Mouse (Mus musculus) heart, adult 10 weeks (tissue): Measurements from ENCODE around the gene 2310057J18Rik. TPM values are rescaled to one million over a fixed set of nuclear protein-coding genes. Genes with fewer than 3 reads are reported as not detected.

Experiments
- polyA plus RNA-seq: library from polyadenylated mRNA; stranded (reverse); fragments of 350-450 nt; fragmentation: Illumina TruSeq; extraction: RNeasy Lipid Tissue Mini Kit (QIAGEN cat#74804); gene quantifications from one replicate; pipeline ENCODE4 v1.2.3, GENCODE M21; 2014; ENCODE audit warnings: low read depth, low replicate concordance

Gene 2310057J18Rik
- polyA plus RNA-seq, result not detected

DNA sequence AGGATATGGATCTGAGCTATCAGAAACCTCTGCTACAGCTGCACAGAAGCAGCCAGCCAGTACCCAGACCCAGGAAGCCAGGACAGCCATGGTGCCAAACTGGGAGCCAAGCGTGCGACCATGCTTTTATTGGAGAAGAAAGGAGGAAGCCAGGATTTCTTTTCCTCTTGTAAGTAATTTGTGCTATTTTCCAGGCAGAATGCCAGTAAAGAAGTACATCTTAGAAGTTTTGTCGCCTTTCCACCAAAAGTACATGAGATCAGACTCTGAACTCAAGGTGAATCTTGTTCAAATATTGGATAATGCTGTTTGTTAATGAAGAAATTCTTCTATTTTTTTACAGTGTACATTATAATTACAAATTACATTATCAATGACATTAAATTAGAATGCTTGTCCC, at the start of gene 2310057J18Rik:
TSS of gene 2310057J18Rik (minus strand) at position 101 of the 400 bp plus-strand sequence.

Other genes starting within 250 kb of the 2310057J18Rik start
- gene Soga3, start 157.5 kb upstream of the 2310057J18Rik start, polyA plus RNA-seq, result not detected
- gene Gm49353, start 212.7 kb upstream of the 2310057J18Rik start, polyA plus RNA-seq, result not detected
- 0.16 TPM for gene 9330159F19Rik, start 225.3 kb upstream of the 2310057J18Rik start, polyA plus RNA-seq